Mouse (Mus musculus) brain, adult 10 weeks (tissue): ENCODE data around the gene Dgcr6. TPM values are rescaled to one million over a fixed set of nuclear protein-coding genes. Genes with fewer than 3 reads are reported as not detected.

Experiments
- polyA plus RNA-seq: library from polyadenylated mRNA; stranded (reverse); fragments of 350-450 nt; fragmentation: Illumina TruSeq; extraction: RNeasy Lipid Tissue Mini Kit (QIAGEN cat#74804); gene quantifications from one replicate; pipeline ENCODE4 v1.2.3, GENCODE M21; 2015; ENCODE audit warnings: low read depth, low replicate concordance

The Dgcr6 gene
- 109 TPM for polyA plus RNA-seq

GRCm38 (mm10) chr16:18052731-18053202 lies at the start of gene Dgcr6:
Gene Dgcr6 (plus strand): TSS chr16:18052860.

Other genes starting within 250 kb of the Dgcr6 start
- gene B830017H08Rik, start 219.7 kb upstream of the Dgcr6 start, polyA plus RNA-seq = 3.2 TPM
- gene Car15, start 214.5 kb upstream of the Dgcr6 start, polyA plus RNA-seq = 8.5 TPM
- 0.61 TPM for gene Gm20518, start 161.2 kb upstream of the Dgcr6 start, polyA plus RNA-seq
- gene Tssk1, start 158.6 kb upstream of the Dgcr6 start, polyA plus RNA-seq = not detected
- gene Dgcr2, start 154.3 kb upstream of the Dgcr6 start, polyA plus RNA-seq = 64.8 TPM
- gene Tssk2, start 154.2 kb upstream of the Dgcr6 start, polyA plus RNA-seq = not detected
- 30.4 TPM for gene Ess2, start 141.5 kb upstream of the Dgcr6 start, polyA plus RNA-seq
- not detected for gene Gsc2, start 137.8 kb upstream of the Dgcr6 start, polyA plus RNA-seq
- 55.0 TPM for gene Slc25a1, start 124.6 kb upstream of the Dgcr6 start, polyA plus RNA-seq
- gene Vpreb2, start 72.4 kb upstream of the Dgcr6 start, polyA plus RNA-seq = not detected
- gene Prodh, start 37.3 kb downstream of the Dgcr6 start, polyA plus RNA-seq = 34.4 TPM
- 67.4 TPM for gene Rtn4r, start 74.8 kb downstream of the Dgcr6 start, polyA plus RNA-seq
- gene Ccdc188, start 165.0 kb downstream of the Dgcr6 start, polyA plus RNA-seq = not detected
- gene Zdhhc8, start 182.3 kb downstream of the Dgcr6 start, polyA plus RNA-seq = 67.7 TPM
- 66.7 TPM for gene Trmt2a, start 195.8 kb downstream of the Dgcr6 start, polyA plus RNA-seq
- gene Ranbp1, start 195.9 kb downstream of the Dgcr6 start, polyA plus RNA-seq = 105 TPM
- not detected for gene Gm49776, start 205.5 kb downstream of the Dgcr6 start, polyA plus RNA-seq
- 24.6 TPM for gene Dgcr8, start 236.4 kb downstream of the Dgcr6 start, polyA plus RNA-seq